Mouse (Mus musculus): ENCODE measurements around the gene Tbrg4. TPM values are rescaled to one million over a fixed set of nuclear protein-coding genes. Genes with fewer than 3 reads are reported as not detected.

Tbrg4 gene
- total RNA-seq (2023), result 156 TPM

DNA sequence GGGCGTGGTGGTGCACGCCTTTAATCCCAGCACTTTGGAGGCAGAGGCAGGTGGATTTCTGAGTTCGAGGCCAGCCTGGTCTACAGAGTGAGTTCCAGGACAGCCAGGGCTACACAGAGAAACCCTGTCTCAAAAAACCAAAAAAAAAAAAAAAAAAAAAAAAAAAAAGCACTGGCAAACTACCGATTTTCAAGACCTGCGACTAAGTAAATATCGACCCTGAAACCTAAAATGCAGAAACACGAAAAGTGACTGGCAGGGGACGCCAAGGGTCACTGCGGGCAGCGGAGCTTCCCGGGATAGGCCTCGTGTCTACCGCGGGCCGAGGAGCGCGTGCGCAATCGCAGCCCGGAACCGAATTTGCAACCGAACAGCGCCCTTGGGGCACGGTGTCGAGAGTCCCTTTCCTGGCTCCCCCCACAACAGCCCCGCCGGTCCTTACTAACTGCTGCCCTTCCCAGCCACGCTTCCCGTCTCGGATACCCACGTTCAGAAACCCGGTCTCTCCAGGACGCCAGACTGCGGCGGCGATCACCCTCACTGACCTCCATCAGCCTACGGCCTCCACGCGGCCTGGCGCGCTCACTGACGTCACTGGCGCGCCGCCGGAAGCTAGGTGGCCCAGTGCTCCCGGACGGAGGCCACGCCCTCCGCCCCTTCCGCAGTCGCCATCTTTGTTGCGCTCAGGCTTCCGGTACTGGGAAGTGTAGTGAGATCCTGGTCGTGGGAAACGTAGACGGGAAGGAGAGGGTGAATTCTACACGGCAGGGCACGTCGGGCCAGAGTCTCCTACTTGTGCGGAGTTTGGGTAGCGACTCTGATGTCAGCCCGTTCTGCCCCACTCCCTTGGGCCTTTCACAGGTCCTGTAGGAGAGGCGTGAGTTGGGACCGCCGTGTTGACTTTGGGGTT lies at the start of gene Tbrg4:
TSS of gene Tbrg4 (minus strand) at position 590 of the 910 bp plus-strand sequence.

DNA sequence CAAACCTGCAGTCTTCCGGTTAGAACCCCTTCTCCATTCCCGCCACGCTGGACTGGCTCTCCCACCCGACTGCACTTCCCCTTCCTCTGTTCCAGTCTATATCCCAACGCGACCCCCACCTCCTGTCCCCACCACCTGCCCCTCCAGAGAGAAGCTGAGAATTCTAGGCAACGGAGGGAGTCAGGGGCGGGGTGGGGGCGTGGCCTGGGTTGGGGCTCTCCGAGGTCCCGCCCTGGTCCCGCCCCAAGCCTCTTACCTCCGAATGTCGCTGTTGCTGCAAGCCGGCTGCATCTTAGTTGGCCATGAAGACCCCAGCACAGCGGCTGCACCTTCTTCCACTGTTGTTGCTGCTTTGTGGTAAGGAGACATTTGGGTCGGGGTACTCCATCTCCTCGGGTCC lies 32.4 kb upstream of the Tbrg4 start, which contains the start of gene Ramp3:
TSS of gene Ramp3 (plus strand) at position 251 of the 400 bp plus-strand sequence.

DNA sequence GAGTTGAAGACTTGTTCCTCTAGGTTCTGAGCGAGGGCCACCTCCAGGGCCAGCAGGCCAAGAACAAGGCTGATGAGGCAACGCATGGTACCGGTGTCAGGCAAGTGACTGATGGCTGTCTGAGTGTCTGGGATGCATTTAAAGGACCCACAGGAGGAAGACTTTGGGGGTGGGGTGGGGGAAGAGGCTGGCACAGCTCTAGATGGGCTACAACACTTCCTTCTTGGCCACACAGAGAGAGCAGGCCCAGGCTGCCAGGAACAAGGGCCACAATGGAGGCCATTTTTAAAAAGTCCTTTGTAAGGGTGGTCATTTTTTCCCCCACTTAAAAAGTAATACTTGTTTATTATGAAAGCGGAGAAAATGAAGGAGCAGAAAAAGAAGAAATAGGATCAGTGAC lies 12.7 kb upstream of the Tbrg4 start, which contains the start of gene Wap:
TSS of gene Wap (minus strand) at position 101 of the 400 bp plus-strand sequence.

DNA sequence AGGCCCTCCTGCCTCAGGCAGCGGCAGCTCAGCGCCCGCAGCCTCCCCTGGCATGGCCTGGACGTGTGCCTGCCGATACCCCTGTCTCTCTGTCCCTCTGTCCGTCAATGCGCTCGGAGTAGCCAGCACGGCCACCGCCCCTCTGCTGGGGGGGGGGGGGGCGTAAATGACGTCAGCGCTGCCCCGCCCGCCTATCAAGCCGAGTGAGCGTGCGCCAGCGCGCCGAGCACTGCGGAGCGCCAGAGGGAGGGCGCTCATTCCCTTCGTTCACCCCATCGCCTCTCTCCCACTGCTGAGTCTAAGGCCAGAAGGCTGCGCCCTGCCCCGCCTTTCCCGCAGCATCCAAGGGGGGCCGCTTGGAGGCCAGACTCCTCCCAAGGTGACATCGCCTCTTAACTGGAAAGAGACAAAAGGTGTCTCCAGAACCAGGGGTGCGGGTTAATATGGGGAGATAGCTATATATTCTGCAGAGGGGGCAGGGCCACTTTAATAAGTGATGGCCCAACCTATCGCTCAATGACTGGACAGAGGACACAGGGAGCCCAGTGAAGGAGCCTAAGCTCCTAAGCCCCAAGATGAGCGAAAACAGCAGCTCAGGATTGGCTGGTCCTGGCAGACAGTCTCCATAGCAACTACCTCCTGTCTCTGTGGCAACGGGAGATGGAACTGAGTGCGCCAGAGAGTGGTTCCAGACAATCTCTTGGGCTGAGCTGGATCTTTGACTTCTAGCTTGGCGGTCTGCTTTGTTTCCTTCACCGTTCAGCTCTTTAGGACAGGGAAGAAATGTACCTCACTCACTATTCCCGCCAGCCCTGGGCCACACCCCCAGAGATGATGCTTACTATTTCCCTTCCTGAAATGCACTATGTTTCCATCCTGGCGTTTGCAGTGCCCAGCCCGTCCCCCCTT lies 20.1 kb downstream of the Tbrg4 start, which contains the start of gene Nacad:
TSS of gene Nacad (minus strand) at position 563 of the 909 bp plus-strand sequence.

Other genes with a start within 250 kb of the Tbrg4 start
- gene Zmiz2, start 237.0 kb downstream of the Tbrg4 start, total RNA-seq (2023), result 90.7 TPM
- gene Ppia, start 210.6 kb downstream of the Tbrg4 start, total RNA-seq (2023), result 1,278 TPM
- 53.0 TPM for gene H2afv, start 181.6 kb downstream of the Tbrg4 start, total RNA-seq (2023)
- gene Purb, start 150.2 kb downstream of the Tbrg4 start, total RNA-seq (2023), result 67.2 TPM
- gene Myo1g, start 105.1 kb downstream of the Tbrg4 start, total RNA-seq (2023), result 216 TPM
- gene Ccm2, start 79.2 kb downstream of the Tbrg4 start, total RNA-seq (2023), result 345 TPM
- gene Nacad, start 20.0 kb downstream of the Tbrg4 start, total RNA-seq (2023), result not detected
- not detected for gene Wap, start 12.6 kb upstream of the Tbrg4 start, total RNA-seq (2023)
- 51.6 TPM for gene Ramp3, start 32.5 kb upstream of the Tbrg4 start, total RNA-seq (2023)
- not detected for gene Gm11983, start 211.6 kb upstream of the Tbrg4 start, total RNA-seq (2023)